Mouse (Mus musculus): ENCODE measurements around the gene Espnl. TPM values are rescaled to one million over a fixed set of nuclear protein-coding genes. Genes with fewer than 3 reads are reported as not detected.

Espnl gene
- total and polyA plus RNA-seq, 3 experiments = 7.0 to 11.2 (median 9.8) TPM

- no peak overlapping the region for H3K9ac ChIP-seq (ENCODE audit: insufficient read depth, low read depth)
- peaks cover 0 to 5% of the 10 kb centered on the region in 2 experiments; a peak in 2 of 4 replicates for H3K4me1 ChIP-seq (ENCODE audit: control insufficient read depth in 1 of 2, insufficient read depth in 2 of 2)
- dilution Hi-C loops (cut with MboI; ENCODE audit: extremely low pct_ligation_motif_present, extremely low pct_unique_long_range_greater_than_20kb, low sequenced_read_pairs) = no loop called here
- H3K27me3 ChIP-seq (replicated peaks) = no peaks in the 10 kb centered on the region
- no peak overlapping the region for H3K4me3 ChIP-seq (replicated peaks in 1 of 3; ENCODE audit: low read depth in 2 of 3, low read length in 2 of 3, poor library complexity in 1 of 3)
- DNase-seq (ENCODE audit: extremely low read depth) = no peak
- H3K79me2 ChIP-seq (replicated peaks; ENCODE audit: control insufficient read depth, extremely low read depth, insufficient read depth, poor library complexity, severe bottlenecking) = peaks cover 3% of the 10 kb centered on the region; the same call in 1 of the 2 replicates
- TF ChIP-seq SMC3 (IDR thresholded peaks at IDR 0.05; ENCODE audit: low read depth, low read length) (no peak), CTCF (conservative IDR thresholded peaks at IDR 0.05 in 1 of 2, IDR thresholded peaks at IDR 0.05 in 1 of 2; ENCODE audit: low read depth in 2 of 2, low read length in 2 of 2) (no peak), POLR2AphosphoS2 (IDR thresholded peaks at IDR 0.05; ENCODE audit: low read depth, low read length) (no peak), RAD21 (IDR thresholded peaks at IDR 0.05; ENCODE audit: low read depth, low read length) (no peak), UBTF (IDR thresholded peaks at IDR 0.05; ENCODE audit: low read depth, low read length) (no peak), JUN (IDR thresholded peaks at IDR 0.05; ENCODE audit: insufficient read depth, low read depth, low read length) (no peak), ZKSCAN1 (IDR thresholded peaks at IDR 0.05; ENCODE audit: borderline replicate concordance, low read depth, low read length) (no peak), SIN3A (IDR thresholded peaks at IDR 0.05; ENCODE audit: low read length) (no peak), ETS1 (conservative IDR thresholded peaks at IDR 0.05; ENCODE audit: low read depth, low read length) (no peak), IRF4 (IDR thresholded peaks at IDR 0.05; ENCODE audit: low read depth, low read length) (no peak), GABPA (IDR thresholded peaks at IDR 0.05; ENCODE audit: insufficient replicate concordance, low read depth, low read length) (no peak), MXI1 (IDR thresholded peaks at IDR 0.05; ENCODE audit: low read depth, low read length) (no peak), ELF1 (IDR thresholded peaks at IDR 0.05; ENCODE audit: low read depth, low read length) (no peak)
- in situ Hi-C loops (cut with MboI; ENCODE audit: low pct_ligation_motif_present, low pct_unique_long_range_greater_than_20kb, low sequenced_read_pairs) = no loop called here
- peaks cover 85 to 95% of the 10 kb centered on the region in 2 experiments for H3K36me3 ChIP-seq (replicated peaks in 1 of 2; ENCODE audit: control insufficient read depth in 1 of 2, insufficient read depth in 1 of 2, low read length in 1 of 2)
- no peak overlapping the region for H3K4me2 ChIP-seq (ENCODE audit: insufficient read depth, low read depth, poor library complexity, severe bottlenecking)
- no peaks in the 10 kb centered on the region for H3K9me3 ChIP-seq (replicated peaks; ENCODE audit: low read length)
- H3K27ac ChIP-seq (ENCODE audit: insufficient read depth, low read depth) = no peak overlapping the region
Measured at GRCm38 (mm10) chr1:91381091-91381471, 59.2 kb downstream of the Espnl start.

DNA sequence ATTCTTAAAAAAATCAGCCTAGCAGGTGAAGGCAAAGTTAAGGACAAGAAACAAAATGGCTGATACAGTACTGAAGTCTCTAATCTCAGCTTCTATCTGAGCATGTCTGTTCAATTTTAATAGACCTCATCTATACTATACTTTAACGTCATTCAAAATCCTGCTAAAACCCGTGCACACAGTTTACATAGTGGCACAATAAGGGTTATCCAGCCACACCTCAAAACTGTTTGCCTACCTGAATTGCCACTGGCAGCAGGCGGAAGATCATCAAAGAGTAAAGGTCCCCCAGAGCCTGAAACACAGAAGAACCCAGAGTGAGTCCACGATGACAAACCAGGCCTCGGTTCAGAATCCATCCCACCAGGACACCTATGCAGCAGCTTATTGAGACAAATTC, 68.5 kb downstream of the Espnl start:
- Histone ChIP-seq H3K4me3 (replicated peaks in 1 of 3; ENCODE audit: low read depth in 2 of 3, low read length in 2 of 3, poor library complexity in 1 of 3) (no peak overlapping the region), H3K36me3 (replicated peaks in 1 of 2; ENCODE audit: control insufficient read depth in 1 of 2, insufficient read depth in 1 of 2, low read length in 1 of 2) (peaks cover 52 to 92% of the 10 kb centered on the region in 2 experiments), H3K27ac (ENCODE audit: insufficient read depth, low read depth) (no peak overlapping the region), H3K4me1 (ENCODE audit: control insufficient read depth in 1 of 2, insufficient read depth in 2 of 2) (peaks cover 7 to 38% of the 10 kb centered on the region in 2 experiments), H3K9me3 (replicated peaks; ENCODE audit: low read length) (no peaks in the 10 kb centered on the region), H3K4me2 (ENCODE audit: insufficient read depth, low read depth, poor library complexity, severe bottlenecking) (no peak overlapping the region), H3K27me3 (replicated peaks) (no peaks in the 10 kb centered on the region), H3K9ac (ENCODE audit: insufficient read depth, low read depth) (no peak overlapping the region), H3K79me2 (replicated peaks; ENCODE audit: control insufficient read depth, extremely low read depth, insufficient read depth, poor library complexity, severe bottlenecking) (peaks cover 53% of the 10 kb centered on the region)
- dilution Hi-C loops (cut with MboI; ENCODE audit: extremely low pct_ligation_motif_present, extremely low pct_unique_long_range_greater_than_20kb, low sequenced_read_pairs) = no loop called here
- in situ Hi-C loops (cut with MboI; ENCODE audit: low pct_ligation_motif_present, low pct_unique_long_range_greater_than_20kb, low sequenced_read_pairs) = no loop called here
- DNase-seq (ENCODE audit: extremely low read depth) = no peak
- TF ChIP-seq RCOR1 (conservative IDR thresholded peaks at IDR 0.05; ENCODE audit: low read depth, low read length) (no peak), USF2 (conservative IDR thresholded peaks at IDR 0.05; ENCODE audit: low read depth, low read length) (no peak), MYC (IDR thresholded peaks at IDR 0.05; ENCODE audit: low read depth, low read length) (no peak), SIN3A (IDR thresholded peaks at IDR 0.05; ENCODE audit: low read length) (no peak), MAFK (IDR thresholded peaks at IDR 0.05; ENCODE audit: insufficient replicate concordance, low read length) (no peak), E2F4 (IDR thresholded peaks at IDR 0.05; ENCODE audit: insufficient replicate concordance, low read depth, low read length) (no peak), KAT2A (IDR thresholded peaks at IDR 0.05; ENCODE audit: insufficient replicate concordance, low read length) (no peak), UBTF (IDR thresholded peaks at IDR 0.05; ENCODE audit: low read depth, low read length) (no peak), SMC3 (IDR thresholded peaks at IDR 0.05; ENCODE audit: low read depth, low read length) (no peak), ZC3H11A (IDR thresholded peaks at IDR 0.05; ENCODE audit: low read depth, low read length) (no peak), BHLHE40 (IDR thresholded peaks at IDR 0.05; ENCODE audit: low read depth, low read length) (no peak)

Data from CH12.LX (cell line).